Mouse (Mus musculus) lung, postnatal 14 days (tissue): Measurements from ENCODE around the gene Nf2.
"Not testable (repeated sequence)": the region's sequence is repeated elsewhere in the genome, so short reads cannot be mapped to it uniquely, and the experiment has no call there.

Experiments
- DNase-seq: peaks from one replicate; pipeline ENCODE4 v3.0.0; 2021

Nf2 gene

DNA sequence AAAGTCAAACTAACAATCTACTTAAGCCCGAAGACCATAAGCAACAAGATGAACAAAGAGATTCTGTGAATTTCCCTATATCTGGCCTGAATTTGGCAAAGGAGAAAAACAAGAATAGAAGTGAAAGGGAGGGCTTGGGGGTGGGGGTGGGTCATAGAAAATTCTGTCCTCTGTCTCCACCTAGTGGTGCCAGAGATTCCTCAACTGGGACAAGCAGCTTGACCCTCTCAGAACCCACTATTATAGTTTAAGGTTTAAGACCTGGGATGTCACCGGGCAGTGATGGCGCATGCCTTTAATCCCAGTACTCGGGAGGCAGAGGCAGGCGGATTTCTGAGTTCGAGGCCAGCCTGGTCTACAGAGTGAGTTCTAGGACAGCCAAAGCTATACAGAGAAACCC is 12.6 kb downstream of the Nf2 start:
- DNase-seq, result peak; percentile 64

DNA sequence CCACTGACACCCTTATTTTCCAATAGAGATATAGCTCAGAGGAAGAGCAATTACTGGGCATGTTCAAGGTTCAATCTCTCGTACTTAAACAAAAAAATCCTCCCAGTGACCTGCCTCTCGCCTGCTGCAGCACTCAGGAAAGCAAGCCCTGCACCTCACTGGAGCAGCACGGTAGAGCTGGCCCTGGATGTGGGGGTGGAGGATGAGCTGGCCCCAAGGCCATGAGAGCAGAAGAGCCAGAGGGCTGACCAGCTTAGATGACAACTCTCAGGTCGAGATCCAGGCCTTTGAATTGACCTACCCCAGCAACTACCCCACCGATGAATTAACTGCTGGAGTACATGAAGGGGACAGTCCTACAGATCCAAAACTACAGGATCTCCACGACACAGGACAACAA is 13.9 kb downstream of the Nf2 start:
- no peak for DNase-seq

DNA sequence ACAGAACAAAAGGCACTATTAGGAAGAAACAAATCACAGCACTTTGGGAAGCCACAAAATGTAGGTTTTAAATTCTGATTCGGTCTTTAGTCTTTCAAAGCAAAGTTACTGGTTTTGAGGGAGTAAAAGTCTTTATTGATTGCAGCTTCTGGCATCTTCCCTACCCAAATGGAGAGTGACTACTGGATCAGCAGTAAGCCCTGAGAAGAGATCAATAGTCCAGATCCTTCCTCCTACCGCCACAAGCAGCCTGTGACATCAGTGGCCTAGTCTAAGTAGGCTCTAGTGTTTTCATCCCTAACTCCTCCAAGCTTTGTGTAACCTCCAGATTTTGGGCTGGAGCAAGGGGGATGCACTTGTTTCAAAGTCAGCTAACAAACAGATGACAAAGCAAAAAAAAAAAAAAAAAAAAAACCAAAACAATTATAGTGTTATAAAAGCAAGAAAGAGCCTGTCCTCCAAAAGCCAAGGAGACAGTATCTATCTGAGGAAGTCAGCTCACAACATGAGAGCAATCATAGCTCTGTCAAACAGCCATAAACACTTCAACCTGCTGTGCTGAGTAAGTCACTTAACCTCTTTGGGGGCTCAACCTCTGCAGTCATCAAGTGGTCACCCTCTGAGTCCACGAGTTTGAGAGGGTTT is 15.9 kb downstream of the Nf2 start:
- no peak for DNase-seq

DNA sequence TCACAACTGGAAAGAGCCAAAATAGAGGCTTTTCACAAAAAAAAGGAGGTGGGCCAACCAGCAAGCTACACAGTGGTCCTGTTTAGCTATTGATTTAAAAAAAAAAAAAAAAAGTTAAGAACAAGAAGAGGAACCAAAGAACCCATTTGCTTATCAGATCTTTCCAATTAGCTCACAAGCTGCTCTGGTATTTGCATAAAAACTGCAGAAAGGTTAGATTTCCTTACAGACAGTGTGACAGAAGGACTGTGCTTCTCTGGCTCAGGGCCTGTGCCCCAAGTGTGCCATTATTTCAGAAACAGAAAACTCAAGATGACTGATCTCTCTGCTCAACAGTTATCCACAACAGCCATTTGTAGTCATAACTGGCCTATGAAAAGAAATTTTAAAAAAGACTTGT is 18.3 kb downstream of the Nf2 start:
- DNase-seq, result no peak

DNA sequence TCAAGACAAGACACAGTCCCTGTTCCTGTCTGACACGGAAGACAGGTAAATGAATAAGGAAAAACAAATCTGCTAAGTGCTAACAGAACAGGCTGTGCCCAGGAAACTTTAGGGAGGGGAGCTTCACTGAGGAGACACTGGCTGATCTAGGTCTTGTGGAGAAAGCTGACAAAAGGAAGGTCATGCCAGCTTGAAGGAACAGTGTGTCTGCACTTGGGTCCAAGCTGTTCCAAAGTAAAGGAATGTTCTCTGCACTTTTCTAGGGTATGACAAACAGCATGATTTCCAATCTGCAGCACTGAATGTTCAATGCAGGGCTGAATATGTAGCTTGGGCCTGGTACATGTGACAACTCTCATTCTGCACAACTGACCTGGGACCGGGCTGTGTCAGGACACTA is 21.4 kb downstream of the Nf2 start:
- DNase-seq, result no peak

DNA sequence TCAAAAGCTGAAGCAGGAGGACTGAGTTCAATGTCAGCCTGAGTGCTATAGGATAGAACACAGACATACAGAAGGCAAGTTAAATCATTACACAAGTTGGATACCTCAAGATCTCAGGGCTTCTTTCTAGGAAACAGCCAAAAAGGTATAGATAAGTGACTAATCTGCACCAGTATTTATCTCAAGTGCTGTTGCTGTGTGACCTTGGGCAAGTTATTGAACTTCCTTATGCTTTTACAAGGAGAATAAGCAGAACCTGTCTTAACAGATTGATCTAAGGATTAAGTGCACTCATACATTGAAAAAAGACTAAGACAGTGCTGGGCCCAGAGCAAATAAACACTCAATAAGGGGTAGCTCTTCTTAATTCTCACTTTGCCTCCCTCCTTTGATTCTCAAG is 22.0 kb downstream of the Nf2 start:
- DNase-seq, result no peak

DNA sequence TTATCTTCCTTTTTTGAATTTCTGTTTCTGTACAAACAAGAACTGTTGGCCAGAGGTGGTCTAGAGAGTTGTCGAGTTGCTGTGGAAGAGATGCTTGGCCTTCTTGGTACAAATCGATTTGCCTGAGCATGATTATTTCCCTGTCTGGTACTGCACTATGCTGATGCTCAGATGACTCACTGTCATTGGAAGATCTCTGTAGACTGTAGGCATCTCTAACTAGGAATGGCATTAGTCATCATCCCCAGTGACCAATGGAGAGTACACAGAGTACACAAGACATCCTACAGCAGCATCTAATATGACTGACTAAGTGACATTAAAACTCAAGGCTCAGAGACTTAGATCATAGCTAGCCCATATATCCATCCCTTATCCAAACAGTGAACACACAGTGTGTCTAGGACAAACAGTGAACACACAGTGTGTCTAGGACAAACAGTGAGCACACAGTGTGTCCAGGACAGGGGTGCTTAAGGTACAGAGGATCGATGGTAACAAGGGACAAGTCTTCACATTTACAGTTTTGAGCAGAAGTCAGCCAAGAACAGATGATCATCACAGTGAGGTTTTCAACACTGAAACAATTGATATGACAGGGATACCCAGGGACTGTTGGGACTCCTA is 23.1 kb downstream of the Nf2 start:
- DNase-seq, result no peak

DNA sequence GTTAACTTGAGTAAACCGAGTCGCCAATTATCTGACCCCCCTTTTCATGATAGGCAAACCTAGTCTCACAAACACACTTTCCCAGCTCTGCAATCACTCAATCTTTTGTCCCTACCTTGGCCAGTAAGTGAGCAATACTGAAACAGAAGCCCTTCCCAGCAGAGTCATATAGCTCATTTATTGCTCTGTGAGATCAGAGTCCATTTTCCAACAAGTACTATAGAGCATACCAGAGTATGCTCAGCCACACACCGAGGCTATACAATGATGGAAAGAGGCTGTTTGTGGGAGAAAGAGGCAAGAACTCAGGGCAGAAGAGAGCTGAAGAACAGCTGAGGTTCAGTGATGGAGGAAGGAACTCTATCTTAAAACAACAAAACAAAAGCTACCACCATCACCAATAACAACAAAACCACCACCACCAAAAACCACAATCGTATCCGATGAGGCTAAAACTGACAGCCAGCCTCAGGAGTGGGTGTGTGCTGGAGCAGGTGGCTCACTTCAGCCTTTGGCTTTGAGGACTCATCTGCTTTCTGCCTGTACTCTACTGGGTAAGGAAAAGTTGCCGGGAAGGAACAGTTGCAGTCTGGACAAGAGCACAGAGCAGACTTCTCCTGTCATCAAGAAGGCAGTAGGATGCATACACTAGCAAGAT is 25.6 kb downstream of the Nf2 start:
- DNase-seq, result no peak

DNA sequence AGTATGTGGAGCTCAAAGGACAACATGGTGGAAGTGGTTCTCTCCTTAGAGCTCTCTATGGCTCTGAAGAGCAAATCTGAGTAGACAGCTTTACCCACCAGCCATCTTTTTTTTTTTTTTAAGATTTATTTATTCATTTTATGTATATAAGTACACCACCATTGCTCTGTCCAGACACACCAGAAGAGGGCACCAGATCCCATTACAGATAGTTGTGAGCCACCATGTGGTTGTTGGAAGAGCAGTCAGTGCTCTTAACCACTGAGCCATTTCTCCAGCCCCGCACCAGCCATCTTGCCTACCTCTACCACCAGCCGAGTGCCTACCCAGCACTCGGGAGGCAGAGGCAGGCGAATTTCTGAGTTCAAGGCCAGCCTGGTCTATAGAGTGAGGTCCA is 26.9 kb downstream of the Nf2 start:
- DNase-seq, result not testable (repeated sequence)

DNA sequence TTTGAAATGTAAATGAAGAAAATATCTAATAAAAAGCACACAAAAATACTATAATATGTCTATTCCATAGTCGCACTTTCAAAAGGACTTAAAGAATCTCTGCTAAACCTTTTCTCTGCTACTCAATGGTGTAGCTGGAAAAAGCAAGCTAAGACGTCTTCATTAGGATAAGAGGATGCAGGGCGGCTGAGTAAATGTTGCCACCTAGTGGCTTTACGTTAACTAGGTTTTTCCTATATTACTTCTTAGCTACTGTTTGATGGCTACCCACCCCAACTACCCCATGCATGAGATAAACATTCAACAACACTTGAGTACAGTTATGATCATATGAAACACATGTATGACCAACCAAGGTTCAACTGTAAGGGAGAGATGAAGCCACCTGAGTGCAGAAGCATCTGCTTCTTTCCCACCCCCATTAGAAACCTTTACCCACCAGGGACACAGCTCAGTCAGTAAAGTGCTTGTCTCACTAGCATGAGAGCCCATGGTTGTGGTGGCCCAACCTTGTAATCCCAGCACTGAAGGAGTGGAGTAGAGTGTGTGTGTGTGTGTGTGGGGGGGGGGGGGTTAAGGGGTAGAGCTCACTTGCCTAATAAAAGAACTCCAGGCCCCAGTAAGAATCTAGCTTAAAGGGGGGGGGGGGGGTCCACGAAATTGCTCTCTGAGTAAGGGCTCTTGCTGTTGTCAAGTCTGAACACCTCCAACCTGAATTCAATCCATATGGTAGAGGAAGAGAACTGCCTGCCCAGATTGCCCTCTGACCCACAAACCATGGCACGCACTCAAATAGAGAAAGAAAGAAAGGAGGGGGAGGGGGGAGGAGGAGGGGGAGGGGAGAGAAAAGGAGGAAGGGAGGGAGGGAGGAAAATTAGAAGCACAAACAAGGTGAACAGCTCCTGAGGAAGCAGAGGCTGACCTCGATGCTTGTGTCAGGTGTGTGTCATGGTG is 27.6 kb downstream of the Nf2 start:
- no peak for DNase-seq

DNA sequence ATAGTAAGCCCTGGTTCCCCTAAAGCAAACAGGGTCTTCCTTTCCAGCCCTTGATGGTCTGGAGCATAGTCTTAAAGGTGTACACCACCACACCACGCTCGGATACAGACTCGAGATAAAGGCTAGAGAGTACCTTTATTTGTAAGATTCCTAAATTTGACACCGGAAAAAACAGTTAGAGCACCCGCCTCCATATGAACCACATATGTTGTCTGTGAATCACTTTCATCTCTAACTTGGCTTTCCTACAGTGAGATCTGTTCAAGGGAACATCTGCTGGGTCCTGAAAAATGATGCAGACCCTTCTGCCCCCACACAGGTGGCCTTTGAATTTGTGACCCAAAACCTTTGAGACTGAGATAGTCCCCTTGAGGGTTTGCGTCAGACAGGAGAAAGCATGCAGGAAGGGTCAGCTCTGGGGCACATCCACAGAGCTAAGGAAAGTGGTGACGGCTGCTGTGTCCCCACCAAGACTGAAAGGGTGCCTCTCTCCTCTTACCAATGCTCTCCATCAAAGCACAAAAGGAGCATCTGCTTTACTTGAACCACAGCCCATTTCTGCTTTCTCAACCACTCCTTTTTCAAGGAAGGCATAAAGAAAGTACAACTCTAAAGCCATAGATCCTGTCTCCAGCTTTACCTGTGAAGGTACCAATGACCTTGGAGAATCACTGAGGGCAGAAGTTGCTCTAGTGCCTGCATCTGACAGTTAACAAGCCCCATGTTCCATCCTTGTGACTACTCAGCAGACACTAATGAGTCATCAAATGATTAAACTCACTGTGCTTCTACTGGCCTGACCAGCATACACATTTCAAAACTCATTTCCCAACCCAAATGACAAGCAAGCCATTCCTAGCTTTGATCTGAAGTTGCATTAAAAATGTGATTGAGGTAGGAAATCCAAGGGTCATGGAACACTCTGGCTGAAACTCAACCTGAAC is 34.6 kb downstream of the Nf2 start:
- DNase-seq, result no peak

DNA sequence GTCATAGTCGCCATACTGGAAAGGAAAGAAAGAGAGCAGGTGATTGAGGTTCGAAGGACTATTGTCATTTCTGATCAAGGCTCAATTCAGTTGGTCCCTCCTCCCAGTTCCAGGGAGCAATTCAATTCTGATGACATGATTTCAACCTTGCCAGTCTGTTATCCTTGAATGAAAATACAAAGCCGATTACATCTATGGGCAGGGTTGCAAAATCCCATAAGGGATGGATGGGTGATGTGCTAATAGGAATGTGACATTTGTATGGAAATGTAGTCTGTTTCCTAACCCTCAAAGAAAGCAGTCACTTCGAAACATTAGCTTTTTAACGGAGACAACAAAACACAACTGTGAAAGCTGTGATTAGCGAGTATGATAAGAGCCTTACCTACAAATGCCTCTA is 41.0 kb downstream of the Nf2 start:
- no peak for DNase-seq

DNA sequence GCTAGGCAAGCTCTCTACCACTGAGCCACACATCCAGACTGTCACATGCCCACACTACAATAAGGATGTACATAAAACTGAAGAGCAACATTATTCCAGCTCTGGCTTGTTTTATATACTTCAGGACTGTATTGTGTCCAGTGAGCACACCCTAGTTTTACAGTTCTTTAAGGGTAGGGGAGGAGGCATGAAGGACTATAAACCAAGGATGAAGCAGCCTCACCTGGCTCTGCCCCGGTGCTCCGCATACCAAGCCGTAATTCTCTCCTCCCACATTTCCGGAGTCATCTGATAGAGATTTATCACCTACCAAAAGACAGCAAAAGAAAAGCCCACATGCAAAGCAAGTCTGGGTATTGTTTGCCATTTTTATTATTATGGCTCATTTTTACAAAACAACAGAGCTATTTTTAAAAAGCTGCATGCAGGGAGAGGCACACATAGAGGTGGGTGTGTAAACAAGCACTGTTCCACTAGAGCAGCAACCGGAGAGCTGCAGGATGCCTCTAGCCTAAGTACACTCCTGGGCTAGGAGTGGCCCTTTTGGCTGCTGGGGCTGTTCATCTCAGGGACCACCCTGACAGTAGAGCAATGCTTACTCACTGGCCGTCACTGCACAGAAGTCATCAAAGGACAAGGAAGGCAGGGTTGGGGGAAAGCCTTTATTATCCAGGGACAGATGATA is 43.2 kb downstream of the Nf2 start:
- no peak for DNase-seq

DNA sequence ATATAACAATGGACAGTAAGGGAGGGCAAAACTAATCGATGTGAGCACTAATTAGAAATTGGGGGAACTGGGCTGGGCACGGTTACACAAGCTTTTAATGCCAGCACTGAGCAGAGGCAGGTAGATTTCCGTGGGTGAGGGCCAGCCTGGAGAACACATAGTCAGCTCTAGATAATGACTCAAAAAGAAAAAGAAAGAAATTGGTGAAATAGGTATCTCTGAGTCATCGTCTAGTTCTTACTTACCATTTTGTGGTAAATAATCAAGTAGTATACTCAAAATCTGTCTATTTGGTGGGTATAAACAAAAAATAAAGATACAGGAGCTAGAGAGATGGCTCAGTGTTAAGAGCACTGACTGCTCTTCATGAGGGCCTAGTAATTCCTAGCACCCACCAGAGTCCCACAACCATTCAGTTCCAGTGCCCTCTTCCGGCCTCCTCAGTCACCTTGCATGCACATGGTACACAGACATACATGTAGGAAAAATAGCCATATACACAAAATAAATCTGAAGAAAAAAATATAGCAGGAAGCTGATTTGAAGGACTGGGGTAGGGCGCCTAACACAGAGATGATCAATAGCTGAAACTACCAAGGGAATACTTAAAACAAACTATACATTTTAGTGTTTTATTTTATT is 44.3 kb downstream of the Nf2 start:
- DNase-seq, result no peak

DNA sequence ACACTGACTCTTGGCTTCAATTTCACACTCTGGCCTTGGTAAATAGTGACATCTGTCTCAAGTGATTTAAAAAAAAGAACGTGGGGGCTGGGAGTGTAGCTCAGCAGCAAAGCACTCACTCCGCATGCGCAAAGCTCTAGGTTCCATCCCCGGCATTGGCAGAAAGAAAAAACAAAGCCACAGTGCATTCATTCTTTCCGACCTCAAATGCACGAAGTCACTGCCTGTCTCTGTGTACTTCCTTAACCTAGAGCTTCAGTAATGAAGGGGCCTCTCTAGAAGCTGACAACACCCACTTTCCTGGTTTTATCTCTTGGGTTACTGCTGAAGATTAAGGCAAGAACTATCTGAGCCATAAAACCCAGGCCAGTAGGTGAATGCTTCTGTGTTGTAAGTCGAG is 45.4 kb downstream of the Nf2 start:
- no peak for DNase-seq

DNA sequence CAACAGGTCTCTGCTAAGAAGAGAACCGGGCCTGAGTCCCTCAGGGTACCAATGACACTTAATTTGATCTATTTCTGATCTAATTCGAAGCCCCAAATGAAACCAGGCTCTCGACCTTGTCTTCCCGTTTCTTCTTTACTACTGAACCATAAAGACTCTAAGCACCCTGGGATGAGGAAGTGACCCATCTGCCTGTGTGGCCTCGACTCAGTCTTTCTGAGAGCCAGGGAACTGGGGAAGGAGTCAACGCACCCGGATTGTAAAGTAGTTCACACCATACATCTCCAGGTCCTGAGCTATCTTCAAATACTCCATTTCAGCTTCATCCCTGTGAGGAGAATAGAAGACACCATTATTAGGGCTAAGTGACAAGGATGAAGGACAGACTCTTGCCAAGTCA is 45.9 kb downstream of the Nf2 start:
- no peak for DNase-seq

DNA sequence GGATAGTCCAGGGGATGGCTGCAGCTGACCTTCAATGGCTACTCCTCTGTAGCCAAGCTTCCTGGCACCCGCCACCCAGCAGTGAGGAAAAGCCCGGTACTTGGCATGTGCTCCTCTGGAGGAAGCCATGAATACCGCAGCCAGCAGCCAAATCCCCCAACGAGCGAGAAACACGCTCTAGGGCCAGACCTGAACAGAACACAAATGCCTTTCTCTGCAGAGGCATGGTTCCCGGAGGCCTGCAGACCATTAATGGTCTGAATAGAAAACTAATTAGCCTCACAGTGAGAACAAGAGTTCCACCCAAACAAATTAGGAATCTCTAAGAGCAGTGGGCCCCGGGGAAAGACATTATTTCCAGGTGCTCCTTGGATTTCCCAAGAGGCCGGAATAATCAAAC is 46.3 kb downstream of the Nf2 start:
- peak; percentile 3 for DNase-seq

DNA sequence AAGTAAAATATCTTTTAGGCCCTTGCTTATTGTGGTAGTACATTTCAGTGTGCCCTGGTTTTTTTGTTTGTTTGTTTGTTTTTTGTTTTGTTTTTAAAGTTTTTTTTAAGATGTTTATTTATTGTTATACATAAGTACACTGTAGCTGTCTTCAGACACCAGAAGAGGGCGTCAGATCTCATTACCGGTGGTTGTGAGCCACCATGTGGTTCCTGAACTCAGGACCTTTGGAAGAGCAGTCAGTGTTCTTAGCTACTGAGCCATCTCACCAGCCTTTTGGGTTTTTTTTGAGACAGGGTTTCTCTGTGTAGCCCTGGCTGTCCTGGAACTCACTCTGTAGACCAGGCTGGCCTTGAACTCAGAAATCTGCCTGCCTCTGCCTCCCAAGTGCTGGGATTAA is 46.9 kb downstream of the Nf2 start:
- not testable (repeated sequence) for DNase-seq

DNA sequence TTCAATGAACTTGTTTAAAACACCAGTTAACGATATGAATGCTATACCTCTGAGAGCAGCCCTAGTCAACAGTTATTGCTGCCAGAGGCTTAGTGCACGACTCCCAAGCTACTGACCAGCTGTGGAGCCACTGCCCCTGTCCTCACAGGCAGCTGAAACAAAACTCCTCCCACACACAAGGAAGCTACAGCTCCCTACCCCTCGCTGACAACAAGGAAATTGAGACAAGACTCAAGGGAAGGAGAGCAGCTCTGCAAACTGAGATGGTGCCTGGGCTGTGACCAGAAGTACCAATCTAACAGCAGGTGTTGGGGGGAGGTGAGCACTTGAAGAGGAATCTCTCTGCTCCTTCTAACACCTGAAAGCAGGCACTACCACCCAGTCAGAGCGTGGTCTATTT is 48.7 kb downstream of the Nf2 start:
- DNase-seq, result no peak

DNA sequence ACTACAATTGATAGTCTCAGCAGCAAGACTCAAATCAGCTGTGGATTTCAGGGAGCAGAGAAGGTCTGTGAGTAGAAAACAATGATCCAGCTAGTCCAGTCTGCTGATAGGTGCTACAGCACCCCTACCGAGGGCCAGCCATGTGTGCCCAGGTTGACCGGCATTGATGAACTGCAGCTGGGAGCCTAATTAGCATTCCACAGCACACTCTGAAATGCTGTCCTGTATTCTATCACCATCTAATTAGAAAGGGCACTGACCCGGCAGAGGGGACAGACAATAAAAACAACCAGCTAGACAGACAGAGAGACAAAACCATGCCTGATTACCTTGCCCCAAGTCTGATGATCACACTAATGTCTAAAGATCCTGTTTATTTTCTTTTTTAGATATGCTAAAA is 56.3 kb downstream of the Nf2 start:
- DNase-seq, result no peak

DNA sequence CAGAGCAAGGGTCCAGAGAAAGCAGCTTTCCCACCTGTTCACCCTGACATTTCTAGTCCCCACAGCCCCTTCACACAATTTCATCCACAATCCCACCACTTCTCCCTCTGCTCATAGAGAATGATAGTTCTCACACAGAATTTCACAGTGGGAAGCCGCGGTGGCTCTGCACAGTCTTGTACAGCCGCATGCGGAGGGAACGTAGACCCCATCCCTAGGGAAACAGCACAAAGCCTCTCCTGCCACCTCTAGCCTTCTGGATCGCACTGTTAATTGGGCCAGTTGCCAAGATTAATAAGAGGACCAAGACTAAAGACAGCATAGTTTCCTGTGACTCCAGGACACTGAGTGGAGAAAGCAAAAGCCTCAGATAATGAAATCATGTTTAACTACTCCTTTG is 57.8 kb downstream of the Nf2 start:
- DNase-seq, result no peak
